Mouse (Mus musculus): ENCODE results near the gene Gpr25.

DNA sequence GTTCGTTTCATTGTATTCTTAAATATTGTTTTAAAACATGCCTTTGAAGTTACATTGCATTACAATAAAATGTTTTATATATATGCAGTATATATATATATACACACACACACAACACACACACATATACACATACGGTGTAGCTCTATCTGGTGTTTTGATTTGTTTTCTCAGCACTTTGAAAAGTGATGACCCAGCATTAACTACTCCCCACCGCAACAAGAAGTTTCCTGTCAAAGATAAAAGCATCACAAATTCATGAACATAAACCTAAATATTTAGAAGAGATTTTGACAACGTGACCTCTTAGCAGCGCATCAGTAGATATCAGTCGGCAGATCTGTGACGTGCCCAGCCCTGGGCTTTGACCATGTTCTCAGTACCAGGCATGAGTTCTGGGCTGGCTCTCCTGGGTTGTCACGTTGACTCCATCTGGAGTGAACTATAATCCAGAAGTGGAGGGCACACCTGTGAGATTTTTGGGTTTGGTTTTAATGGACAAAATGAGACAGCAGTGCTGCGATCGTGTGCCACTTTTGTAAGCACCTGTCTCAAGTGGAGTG is 6.1 kb downstream of the Gpr25 start:
- TF ChIP-seq POLR2A (IDR thresholded peaks at IDR 0.05; ENCODE audit: insufficient read depth, low read depth, low read length), result no peak
- no peak for TF ChIP-seq CTCF (IDR thresholded peaks at IDR 0.05)
